Mouse (Mus musculus) embryonic fibroblast, embryonic 13.5 days (primary cell): Measurements from ENCODE around the gene Clcnkb. TPM values are rescaled to one million over a fixed set of nuclear protein-coding genes. Genes with fewer than 3 reads are reported as not detected.

ENCODE experiments used
- H3K27ac ChIP-seq: 2 replicates; pipeline ENCODE4 v1.5.1; 2012; ENCODE audit warnings: low read length, control low read depth, inconsistent platforms; ENCODE audit not compliant: insufficient read depth
- H3K4me1 ChIP-seq: 2 replicates; pipeline ENCODE4 v1.6.1; 2011; ENCODE audit warnings: low read length; ENCODE audit not compliant: control insufficient read depth, insufficient read depth
- H3K4me3 ChIP-seq: 2 replicates; pipeline ENCODE4 v1.5.1; 2011; ENCODE audit warnings: mild to moderate bottlenecking, control low read depth, low read length; ENCODE audit not compliant: insufficient read depth
- CTCF ChIP-seq: IDR thresholded peaks from 2 replicates; pipeline ENCODE4 v1.5.1; 2011; ENCODE audit warnings: mild to moderate bottlenecking, control low read depth, low read length, moderate library complexity, borderline replicate concordance; ENCODE audit not compliant: insufficient read depth
- POLR2A ChIP-seq: IDR thresholded peaks from 2 replicates; pipeline ENCODE4 v1.6.1; 2011; ENCODE audit warnings: low read depth, mild to moderate bottlenecking, control low read depth, low read length, moderate library complexity
- polyA plus RNA-seq: library from polyadenylated mRNA; stranded (reverse); fragments of >200 nt; gene quantifications from 2 replicates; pipeline ENCODE4 v1.2.4, GENCODE M21; 2011; ENCODE audit warnings: low read depth; ENCODE audit not compliant: missing spikeins, insufficient read length

Clcnkb gene
- polyA plus RNA-seq, 1 experiment: not detected

DNA sequence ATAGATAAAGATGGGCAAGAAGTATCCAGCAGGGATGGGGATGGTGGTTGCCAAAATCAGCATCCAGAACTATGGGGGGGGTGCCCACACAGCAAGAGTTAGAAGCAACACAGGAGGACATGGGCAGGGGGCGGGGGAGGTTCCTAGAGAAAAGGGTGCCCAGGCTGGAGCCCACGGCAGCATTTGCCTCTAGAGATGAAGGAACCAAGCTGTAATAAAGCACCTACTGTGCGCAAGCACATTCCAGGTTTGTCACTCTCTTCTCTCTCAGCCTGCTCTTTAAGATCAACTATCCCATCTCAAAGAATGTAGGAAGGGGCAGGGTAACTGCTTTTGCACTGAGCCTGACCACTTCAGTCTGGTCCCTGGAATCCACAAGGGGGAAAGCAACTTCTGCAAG, 7.2 kb downstream of the Clcnkb start:
- Histone ChIP-seq H3K4me3 (no peak overlapping the region), H3K27ac (no peak overlapping the region), H3K4me1 (0 out of 2 replicates have a peak, but pooled peaks cover 7% of the 10 kb centered on the region)
- TF ChIP-seq POLR2A: no peak
- no peak for TF ChIP-seq CTCF

GRCm38 (mm10) chr4:141406516-141407299, 9.1 kb downstream of the Clcnkb start:
- TF ChIP-seq CTCF (0 out of 2 replicates have a peak, but pooled peaks have one; percentile 30), POLR2A (no peak)
- Histone ChIP-seq H3K27ac (peak overlapping the region; percentile 83), H3K4me3 (no peak overlapping the region), H3K4me1 (0 out of 2 replicates have a peak, but pooled peaks cover 7% of the 10 kb centered on the region)

GRCm38 (mm10) chr4:141405314-141405622, 10.5 kb downstream of the Clcnkb start:
- TF ChIP-seq POLR2A (no peak), CTCF (no peak)
- Histone ChIP-seq H3K4me1 (0 out of 2 replicates have a peak, but pooled peaks cover 7% of the 10 kb centered on the region), H3K27ac (no peak overlapping the region), H3K4me3 (no peak overlapping the region)

DNA sequence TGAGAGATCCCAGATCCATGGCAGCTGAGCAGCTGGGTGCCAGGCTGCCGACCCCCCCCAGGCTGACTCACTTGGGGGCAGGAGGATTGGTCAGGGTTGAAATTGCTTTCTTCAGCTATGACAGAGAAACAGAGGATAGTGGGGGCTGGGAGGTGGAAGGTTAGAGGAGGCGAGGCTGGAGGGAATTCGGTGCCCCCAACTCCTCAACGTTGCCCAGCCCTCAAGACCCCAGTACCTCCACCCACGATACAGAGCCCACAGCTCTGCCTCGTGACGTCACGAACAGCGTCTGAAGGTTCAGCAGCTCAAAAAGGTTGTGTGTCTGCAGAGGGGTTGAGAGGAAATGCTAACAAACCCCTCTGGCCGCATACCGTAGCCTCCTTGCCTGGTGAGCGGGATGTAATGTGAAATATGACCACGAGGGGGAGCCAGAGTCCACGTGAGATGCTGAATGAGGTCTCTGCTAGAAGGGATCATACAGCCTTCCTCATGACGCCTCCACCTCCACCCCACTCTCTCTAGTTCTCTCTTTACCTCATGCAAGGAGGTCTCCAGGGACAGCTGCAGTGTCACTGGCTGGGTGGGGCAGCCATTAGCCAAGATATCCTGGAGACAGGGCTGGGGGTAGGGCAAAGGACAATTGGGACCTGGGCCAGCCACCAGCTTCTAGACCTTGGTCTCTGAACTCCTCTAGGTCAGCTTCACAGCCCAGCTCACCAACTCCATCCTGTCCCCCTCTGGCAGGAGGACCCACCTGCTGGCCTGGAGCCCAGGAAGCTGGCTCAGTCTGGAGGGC, 11.1 kb downstream of the Clcnkb start:
- TF ChIP-seq CTCF (peak; percentile 95), POLR2A (no peak)
- no peak overlapping the region for H3K4me3 ChIP-seq
- no peak overlapping the region for H3K27ac ChIP-seq
- 0 out of 2 replicates have a peak, but pooled peaks cover 7% of the 10 kb centered on the region for H3K4me1 ChIP-seq

DNA sequence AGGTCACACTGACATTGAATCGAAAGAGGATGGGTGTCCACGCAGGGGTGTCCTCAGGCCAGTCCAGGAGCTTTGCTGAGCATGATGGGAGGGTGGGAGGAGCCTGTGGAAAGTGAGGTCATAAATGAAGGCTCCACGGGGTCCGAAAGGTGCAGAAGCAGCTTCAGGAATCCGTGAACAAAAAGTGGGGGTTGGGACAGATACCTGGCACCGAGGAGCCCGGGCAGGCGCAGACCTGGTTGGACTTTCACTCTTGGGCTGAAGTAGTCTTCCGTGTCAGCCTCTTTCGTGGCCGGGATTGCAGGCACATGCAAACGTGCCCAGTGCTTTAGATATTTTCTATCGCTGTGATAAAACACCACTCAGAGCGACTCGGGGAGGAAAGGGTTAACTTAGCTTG, 15.6 kb downstream of the Clcnkb start:
- TF ChIP-seq POLR2A (no peak), CTCF (no peak)
- no peaks in the 10 kb centered on the region for H3K4me1 ChIP-seq
- H3K4me3 ChIP-seq: no peak overlapping the region
- no peak overlapping the region for H3K27ac ChIP-seq

DNA sequence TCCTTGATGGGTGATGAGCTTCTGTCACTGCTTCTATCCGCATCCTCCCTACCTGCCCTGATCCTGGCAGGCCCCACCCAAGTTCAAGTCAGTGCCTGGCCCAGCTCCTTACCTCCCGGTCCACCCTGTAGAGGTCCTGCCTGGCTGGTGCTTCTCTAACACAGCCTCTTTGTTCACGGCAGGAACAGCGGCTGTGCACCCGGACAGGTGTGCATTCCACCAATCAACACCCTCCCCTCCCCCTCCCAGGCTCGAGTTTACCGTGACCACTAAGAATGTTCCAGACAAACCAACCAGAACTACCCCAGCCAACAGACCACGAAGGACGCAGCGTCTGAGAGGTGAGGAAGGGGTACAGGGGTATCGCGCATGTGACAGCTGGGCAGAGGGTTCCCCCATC, 17.3 kb downstream of the Clcnkb start, which contains the start of gene Clcnka:
Gene Clcnka, minus strand, starts transcription at position 180 of the 400 bp plus-strand sequence.
- H3K27ac ChIP-seq: no peak within 1 kb of the TSS
- no peaks in the 10 kb centered on the region for H3K4me1 ChIP-seq
- no peak within 1 kb of the TSS for H3K4me3 ChIP-seq
- TF ChIP-seq CTCF (no peak), POLR2A (no peak)

DNA sequence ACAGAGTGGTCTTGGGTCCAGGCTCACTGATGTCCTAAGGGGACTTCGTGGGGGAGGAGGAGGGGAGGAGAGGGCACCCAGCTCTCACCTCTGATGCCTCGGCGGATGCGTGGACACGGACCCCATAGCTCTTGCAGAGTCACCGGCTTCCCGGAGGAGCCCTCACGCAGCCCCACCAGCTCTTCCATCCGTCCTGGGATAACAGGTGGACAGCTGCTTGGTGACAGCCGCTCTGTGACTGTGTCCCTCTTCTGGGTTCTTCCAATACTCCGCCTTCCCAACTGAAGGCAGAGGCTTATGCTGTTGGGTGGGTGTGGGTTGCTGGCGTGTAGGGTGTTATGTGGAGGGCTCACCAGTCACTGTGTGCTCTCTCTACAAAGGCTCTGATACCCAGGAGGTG, 18.0 kb downstream of the Clcnkb start:
- H3K4me3 ChIP-seq: no peak overlapping the region
- H3K27ac ChIP-seq: no peak overlapping the region
- no peaks in the 10 kb centered on the region for H3K4me1 ChIP-seq
- no peak for TF ChIP-seq CTCF
- TF ChIP-seq POLR2A: no peak

DNA sequence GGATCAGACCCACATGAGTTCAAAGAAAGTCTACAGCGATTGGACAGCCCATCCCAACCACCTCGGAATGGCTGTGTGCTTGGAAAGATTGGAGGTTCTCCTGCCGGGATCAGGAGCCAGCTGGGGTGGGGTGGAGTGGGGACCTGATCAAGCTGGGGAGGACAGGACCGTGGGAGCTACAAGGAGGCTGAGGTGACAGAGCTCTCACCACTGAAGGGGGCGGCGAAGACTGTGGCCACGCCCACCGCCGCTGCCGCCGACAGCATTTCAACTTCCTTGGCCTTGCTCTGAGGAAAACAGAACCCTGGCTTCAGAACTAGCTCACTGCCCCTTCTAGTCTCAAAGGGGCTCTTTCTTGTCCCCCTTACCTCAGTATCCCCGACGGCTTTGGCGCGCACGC, 21.1 kb downstream of the Clcnkb start:
- TF ChIP-seq CTCF (no peak), POLR2A (no peak)
- H3K4me3 ChIP-seq: no peak overlapping the region
- no peaks in the 10 kb centered on the region for H3K4me1 ChIP-seq
- no peak overlapping the region for H3K27ac ChIP-seq

DNA sequence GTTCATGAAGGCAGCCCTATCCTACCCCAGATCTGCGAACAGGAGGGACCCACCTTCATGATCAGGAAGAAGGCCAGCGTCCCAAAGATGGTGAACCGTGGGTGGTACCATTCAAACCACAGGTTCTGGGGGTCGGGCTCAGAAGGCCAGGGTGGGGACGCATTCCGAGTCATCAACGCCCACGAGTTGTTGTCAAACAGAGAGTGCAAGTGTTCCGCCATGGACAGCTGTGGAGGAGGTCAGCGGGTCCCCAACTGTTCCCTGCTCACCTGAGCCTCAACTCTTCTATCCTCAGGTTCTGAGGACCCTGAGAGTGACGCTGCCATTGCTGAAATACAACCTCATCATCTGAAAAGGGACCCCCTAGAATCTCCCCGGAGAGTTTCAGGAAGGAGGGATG, 24.5 kb downstream of the Clcnkb start:
- Histone ChIP-seq H3K4me3 (no peak overlapping the region), H3K4me1 (no peaks in the 10 kb centered on the region), H3K27ac (no peak overlapping the region)
- no peak for TF ChIP-seq CTCF
- TF ChIP-seq POLR2A: no peak

GRCm38 (mm10) chr4:141389366-141390150, 26.3 kb downstream of the Clcnkb start:
- no peak overlapping the region for H3K4me3 ChIP-seq
- H3K27ac ChIP-seq: no peak overlapping the region
- no peaks in the 10 kb centered on the region for H3K4me1 ChIP-seq
- TF ChIP-seq POLR2A (no peak), CTCF (no peak)
